ENCODE assay signal across 9 mouse cellular contexts in genomic region chr16:26104274-26104673, GRCm38 (mm10). TPM values are rescaled to one million over a fixed set of nuclear protein-coding genes. Genes with fewer than 3 reads are reported as not detected.
DNase-seq lines count a peak whose midpoint lies in the region; ATAC-seq and TF ChIP-seq lines count a peak whose summit lies in the region.
"Had no signal": no experiment of that assay in that cellular context is flagged by ENCODE, and none has a peak within 500 bp of the region (broad histone marks: within the 10 kb centered on the region; RNA-seq: fewer than 3 reads in every experiment).

No protein-coding gene starts in this region.

- ATAC-seq in heart, embryonic 13.5 days (ENCODE audit: extremely low read depth, insufficient number of reproducible peaks, low FRiP score, low TSS enrichment) = no peak
- no peak for ATAC-seq in liver, embryonic 16.5 days (ENCODE audit: low read depth)
- ATAC-seq in megakaryocyte progenitor cell, adult 5-6 weeks (replicated peaks; ENCODE audit: poor library complexity) = no peak

- peak overlapping the region; percentile 93 for H3K9ac ChIP-seq in heart, embryonic 13.5 days
- H3K9ac ChIP-seq in liver, embryonic 16.5 days (ENCODE audit: low read depth, low read length) = no peak overlapping the region

- H3K4me2 ChIP-seq in heart, embryonic 13.5 days = peak overlapping the region; percentile 78
- H3K4me2 ChIP-seq in liver, embryonic 16.5 days (ENCODE audit: low read depth, low read length) = no peak overlapping the region

- no peak for TF ChIP-seq POLR2A in spleen, adult 2 months (IDR thresholded peaks at IDR 0.05; ENCODE audit: low read depth, low read length)

- H3K27ac ChIP-seq in heart, embryonic 13.5 days (replicated peaks) = peak overlapping the region; percentile 92
- no peak overlapping the region for H3K27ac ChIP-seq in spleen, adult 2 months (ENCODE audit: insufficient read depth, low read length)
- H3K27ac ChIP-seq in liver, embryonic 16.5 days (ENCODE audit: low read length) = no peak overlapping the region

- intact Hi-C loops in heart, postnatal 14 days (cut with DNase I) = loop anchor here (5.0 kb wide), 1 partner anchor 122 kb away; no protein-coding TSS in a partner anchor

- no peaks in the 10 kb centered on the region for H3K36me3 ChIP-seq in heart, embryonic 13.5 days
- no peaks in the 10 kb centered on the region for H3K36me3 ChIP-seq in spleen, adult 2 months (ENCODE audit: control insufficient read depth, insufficient read depth, low read length)
- no peaks in the 10 kb centered on the region for H3K36me3 ChIP-seq in liver, embryonic 16.5 days (ENCODE audit: control insufficient read depth, insufficient read depth)

- H3K4me3 ChIP-seq in heart, embryonic 13.5 days = peak overlapping the region; percentile 80
- H3K4me3 ChIP-seq in spleen, adult 2 months (ENCODE audit: extremely low read depth, insufficient read depth, insufficient read length) = peak overlapping the region; percentile 58
- peak overlapping the region; percentile 55; the same call in 1 of the 2 replicates for H3K4me3 ChIP-seq in liver, embryonic 16.5 days (ENCODE audit: low read depth, low read length)

- peaks cover 55% of the 10 kb centered on the region for H3K4me1 ChIP-seq in heart, embryonic 13.5 days
- no peaks in the 10 kb centered on the region for H3K4me1 ChIP-seq in spleen, adult 2 months (ENCODE audit: control insufficient read depth, insufficient read depth, insufficient read length)
- no peaks in the 10 kb centered on the region for H3K4me1 ChIP-seq in liver, embryonic 16.5 days (ENCODE audit: control insufficient read depth, low read depth, low read length)

- H3K27me3 ChIP-seq in heart, embryonic 13.5 days (replicated peaks) = no peaks in the 10 kb centered on the region
- peaks cover 11% of the 10 kb centered on the region for H3K27me3 ChIP-seq in spleen, adult 2 months (ENCODE audit: control insufficient read depth, insufficient read depth, low read length)
- peaks cover 34% of the 10 kb centered on the region for H3K27me3 ChIP-seq in liver, embryonic 16.5 days (ENCODE audit: control insufficient read depth, insufficient read depth, low read depth, low read length)
- H3K27me3 ChIP-seq: CH12.LX had no signal

- H3K9me3 ChIP-seq in heart, embryonic 13.5 days = no peaks in the 10 kb centered on the region
- no peaks in the 10 kb centered on the region for H3K9me3 ChIP-seq in liver, embryonic 16.5 days (replicated peaks; ENCODE audit: control insufficient read depth, low read length)

- no peak for TF ChIP-seq CTCF in spleen, adult 2 months (IDR thresholded peaks at IDR 0.05; ENCODE audit: extremely low read depth, insufficient read depth, insufficient read length, insufficient replicate concordance)

- DNase-seq in heart, postnatal 14 days = no peak
- no peak for DNase-seq in spleen, adult 2 months (ENCODE audit: low read depth in 1 of 2, low spot score in 2 of 2)
- no peak for DNase-seq in spleen, adult 18-20 months
- no peak for DNase-seq in right cerebral cortex, postnatal 25 days
- DNase-seq in spleen, postnatal 36 days (ENCODE audit: low spot score in 2 of 2) = no peak

- 16% methylated on average over 4 of the region's 4 CpGs for WGBS in heart, embryonic 13.5 days
- 54% methylated on average over 4 of the region's 4 CpGs for WGBS in spleen, adult 2 months
- 37% methylated on average over 4 of the region's 4 CpGs for WGBS in liver, embryonic 16.5 days (ENCODE audit: insufficient replicate concordance)

RNA-seq across cellular contexts. Expression of gene P3h2, which starts 1.3 kb away (rescaled TPM):
- 6.0 and 7.0 TPM in 2 replicates for polyA plus RNA-seq in heart, embryonic 13.5 days (2015; fragmentation: Nextera tagmentation; extraction: Ambion mirVana)
- 1 to 10 TPM; 4.5 to 5.2 TPM for total RNA-seq in heart, postnatal 14 days (2021)
- 6.1 and 8.7 TPM in 2 replicates for polyA plus RNA-seq in spleen, adult 2 months (2012; rRNA removed)
- polyA plus RNA-seq in liver, embryonic 16.5 days (2015; fragmentation: Nextera tagmentation; extraction: Ambion mirVana) = 0.27 and 0.71 TPM in 2 replicates
- total RNA-seq in megakaryocyte progenitor cell, adult 5-6 weeks (2015) = not detected in 2 replicates
- total RNA-seq in megakaryocyte progenitor cell, adult 5-6 weeks (2017) = not detected in 2 replicates
